30 mouse cellular contexts compared by ENCODE assay signal in genomic region chr9:55453366-55453765, GRCm38 (mm10).
"Had no signal": no experiment of that assay in that cellular context is flagged by ENCODE, and none has a peak within 500 bp of the region (broad histone marks: within the 10 kb centered on the region; RNA-seq: fewer than 3 reads in every experiment).

No protein-coding gene starts in this region.

- H3K9me3 ChIP-seq: limb, embryonic 10.5 days; limb, embryonic 12.5 days; limb, embryonic 13.5 days; limb, embryonic 15.5 days; liver, embryonic 12.5 days; liver, embryonic 13.5 days; liver, embryonic 15.5 days; lung, embryonic 15.5 days; megakaryocyte, embryonic 14.5 days; midbrain, embryonic 10.5 days; midbrain, embryonic 12.5 days; midbrain, embryonic 13.5 days; neural tube, embryonic 12.5 days had no signal

- H3K4me2 ChIP-seq: limb, embryonic 12.5 days; limb, embryonic 13.5 days; limb, embryonic 15.5 days; liver, embryonic 11.5 days; liver, embryonic 12.5 days; liver, embryonic 13.5 days; liver, embryonic 15.5 days; lung, embryonic 14.5 days; lung, embryonic 15.5 days; midbrain, embryonic 12.5 days; midbrain, embryonic 13.5 days; neural tube, embryonic 12.5 days had no signal

- H3K4me1 ChIP-seq: lung, embryonic 15.5 days; megakaryocyte, embryonic 14.5 days; midbrain, embryonic 12.5 days; midbrain, embryonic 13.5 days; neural tube, embryonic 12.5 days had no signal

- ATAC-seq: liver, postnatal 0 days; lung, postnatal 0 days; midbrain, embryonic 13.5 days; midbrain, embryonic 16.5 days had no signal

- H3K4me3 ChIP-seq: limb, embryonic 10.5 days; limb, embryonic 12.5 days; limb, embryonic 13.5 days; limb, embryonic 15.5 days; liver, embryonic 12.5 days; liver, embryonic 13.5 days; liver, embryonic 15.5 days; lung, embryonic 15.5 days; megakaryocyte, embryonic 14.5 days; midbrain, embryonic 10.5 days; midbrain, embryonic 12.5 days; midbrain, embryonic 13.5 days; myocyte; neural tube, embryonic 12.5 days had no signal

- H3K36me3 ChIP-seq: midbrain, embryonic 10.5 days; midbrain, embryonic 12.5 days; midbrain, embryonic 13.5 days; neural tube, embryonic 12.5 days had no signal

- DNase-seq: left cerebral cortex, postnatal 4 days; liver; liver, embryonic 13.5 days; liver, postnatal 0 days; lung, adult 18-20 months; lung, adult 2 months; lung, embryonic 14.5 days; lung, postnatal 10 days; lung, postnatal 14 days; lung, postnatal 36 days; lung, postnatal 4 days; midbrain, embryonic 14.5 days had no signal

- H3K9ac ChIP-seq: limb, embryonic 12.5 days; limb, embryonic 13.5 days; limb, embryonic 15.5 days; liver, embryonic 12.5 days; liver, embryonic 13.5 days; liver, embryonic 14.5 days; liver, embryonic 15.5 days; liver, postnatal 0 days; lung, embryonic 14.5 days; lung, embryonic 15.5 days; midbrain, embryonic 12.5 days; midbrain, embryonic 13.5 days; neural tube, embryonic 12.5 days had no signal

- H3K27me3 ChIP-seq: limb, embryonic 12.5 days; limb, embryonic 13.5 days; limb, embryonic 15.5 days; liver, embryonic 12.5 days; liver, embryonic 13.5 days; liver, embryonic 15.5 days; lung, embryonic 15.5 days; midbrain, embryonic 12.5 days; midbrain, embryonic 13.5 days; neural tube, embryonic 12.5 days had no signal

- H3K27ac ChIP-seq: limb, embryonic 10.5 days; limb, embryonic 12.5 days; limb, embryonic 13.5 days; limb, embryonic 15.5 days; liver, embryonic 12.5 days; liver, embryonic 13.5 days; liver, embryonic 14.5 days; liver, embryonic 15.5 days; lung, embryonic 15.5 days; macrophage; midbrain, embryonic 10.5 days; midbrain, embryonic 12.5 days; midbrain, embryonic 13.5 days; neural tube, embryonic 12.5 days had no signal
